ENCODE assay signal across 18 mouse cellular contexts in the genomic region with DNA sequence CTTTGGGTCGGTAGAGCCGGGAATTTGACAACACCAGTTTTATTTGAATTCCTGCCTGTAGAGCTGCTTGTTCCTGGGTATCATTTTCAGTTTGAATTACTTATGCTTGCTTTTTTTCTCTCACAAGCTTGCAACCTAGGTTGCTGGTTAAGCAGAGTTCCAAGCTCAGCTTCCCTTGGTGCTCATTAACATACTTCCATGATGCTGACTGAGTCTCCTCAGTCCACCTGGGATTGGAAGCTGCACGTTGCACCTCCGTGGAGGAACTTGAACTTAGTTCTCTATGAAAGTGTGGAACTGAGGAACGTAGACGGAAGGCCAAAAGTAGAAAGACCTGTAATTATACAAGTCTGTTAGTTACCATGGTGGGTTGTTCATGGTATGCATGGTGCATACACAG. TPM values are rescaled to one million over a fixed set of nuclear protein-coding genes. Genes with fewer than 3 reads are reported as not detected.
DNase-seq lines count a peak whose midpoint lies in the region; ATAC-seq and TF ChIP-seq lines count a peak whose summit lies in the region.
"Had no signal": no experiment of that assay in that cellular context is flagged by ENCODE, and none has a peak within 500 bp of the region (broad histone marks: within the 10 kb centered on the region; RNA-seq: fewer than 3 reads in every experiment).

No protein-coding gene starts in this region.

- DNase-seq in kidney, postnatal 0 days (ENCODE audit: low spot score), result peak; percentile 5
- no peak for DNase-seq in limb, embryonic 14.5 days (ENCODE audit: low spot score)
- no peak for DNase-seq in gastrocnemius, postnatal 10 days
- DNase-seq: adrenal gland, adult 2 months; adrenal gland, postnatal 25 days; cerebellum, adult 18-20 months; cerebellum, adult 9-11 months; gastrocnemius, adult 2 months; gastrocnemius, postnatal 36 days; heart, adult 11 months; heart, postnatal 36 days had no signal

- no peak for TF ChIP-seq POLR2A in limb, embryonic 14.5 days (IDR thresholded peaks at IDR 0.05; ENCODE audit: borderline replicate concordance, extremely low read depth, insufficient read depth, insufficient read length)

- no peak overlapping the region for H3K27ac ChIP-seq in kidney, postnatal 0 days
- no peak overlapping the region for H3K27ac ChIP-seq in kidney, embryonic 14.5 days (ENCODE audit: low read depth, low read length)
- peak overlapping the region; percentile 50 for H3K27ac ChIP-seq in limb, embryonic 14.5 days (replicated peaks; ENCODE audit: low read depth, low read length)
- peak overlapping the region; percentile 46; the same call in 1 of the 2 replicates for H3K27ac ChIP-seq in liver, embryonic 12.5 days
- H3K27ac ChIP-seq in liver, embryonic 16.5 days (ENCODE audit: low read length), result no peak overlapping the region
- no peak overlapping the region for H3K27ac ChIP-seq in hindbrain, embryonic 13.5 days
- H3K27ac ChIP-seq: embryonic facial prominence, embryonic 10.5 days; gastrocnemius, adult 2 months; heart, embryonic 13.5 days had no signal

- H3K9ac ChIP-seq in kidney, postnatal 0 days (ENCODE audit: low read depth, low read length), result no peak overlapping the region
- H3K9ac ChIP-seq in kidney, embryonic 14.5 days (ENCODE audit: low read depth, low read length), result no peak overlapping the region
- H3K9ac ChIP-seq in limb, embryonic 14.5 days (ENCODE audit: low read depth, low read length, severe bottlenecking), result no peak overlapping the region
- H3K9ac ChIP-seq in liver, embryonic 12.5 days, result no peak overlapping the region
- H3K9ac ChIP-seq in liver, embryonic 16.5 days (ENCODE audit: low read depth, low read length), result no peak overlapping the region
- no peak overlapping the region for H3K9ac ChIP-seq in hindbrain, embryonic 13.5 days
- H3K9ac ChIP-seq: heart, embryonic 13.5 days had no signal

- no peaks in the 10 kb centered on the region for H3K36me3 ChIP-seq in kidney, postnatal 0 days (ENCODE audit: insufficient read depth, low read length)
- H3K36me3 ChIP-seq in kidney, embryonic 14.5 days (ENCODE audit: control insufficient read depth, insufficient read depth, low read length), result no peaks in the 10 kb centered on the region
- H3K36me3 ChIP-seq in limb, embryonic 14.5 days (ENCODE audit: control insufficient read depth, insufficient read depth, low read length), result no peaks in the 10 kb centered on the region
- H3K36me3 ChIP-seq in liver, embryonic 12.5 days, result no peaks in the 10 kb centered on the region
- no peaks in the 10 kb centered on the region for H3K36me3 ChIP-seq in liver, embryonic 16.5 days (ENCODE audit: control insufficient read depth, insufficient read depth)
- H3K36me3 ChIP-seq in hindbrain, embryonic 13.5 days, result no peaks in the 10 kb centered on the region
- H3K36me3 ChIP-seq: heart, embryonic 13.5 days had no signal

- no peak overlapping the region for H3K4me3 ChIP-seq in kidney, postnatal 0 days (replicated peaks; ENCODE audit: low read depth, low read length)
- H3K4me3 ChIP-seq in kidney, embryonic 14.5 days (ENCODE audit: low read length), result no peak overlapping the region
- H3K4me3 ChIP-seq in limb, embryonic 14.5 days (replicated peaks; ENCODE audit: low read length), result no peak overlapping the region
- H3K4me3 ChIP-seq in liver, embryonic 12.5 days, result no peak overlapping the region
- no peak overlapping the region for H3K4me3 ChIP-seq in liver, embryonic 16.5 days (ENCODE audit: low read depth, low read length)
- no peak overlapping the region for H3K4me3 ChIP-seq in hindbrain, embryonic 13.5 days
- H3K4me3 ChIP-seq: embryonic facial prominence, embryonic 10.5 days; gastrocnemius, adult 2 months; heart, embryonic 13.5 days had no signal

- H3K4me2 ChIP-seq in kidney, postnatal 0 days (ENCODE audit: low read length), result no peak overlapping the region
- no peak overlapping the region for H3K4me2 ChIP-seq in kidney, embryonic 14.5 days (replicated peaks; ENCODE audit: low read depth, low read length)
- H3K4me2 ChIP-seq in limb, embryonic 14.5 days (replicated peaks; ENCODE audit: low read depth, low read length, severe bottlenecking), result no peak overlapping the region
- H3K4me2 ChIP-seq in liver, embryonic 12.5 days, result peak overlapping the region; percentile 47
- H3K4me2 ChIP-seq in liver, embryonic 16.5 days (ENCODE audit: low read depth, low read length), result peak overlapping the region; percentile 30
- H3K4me2 ChIP-seq in hindbrain, embryonic 13.5 days, result no peak overlapping the region
- H3K4me2 ChIP-seq: heart, embryonic 13.5 days had no signal

- no peak for TF ChIP-seq CTCF in kidney, postnatal 0 days (IDR thresholded peaks at IDR 0.05; ENCODE audit: low read depth)

- H3K4me1 ChIP-seq in kidney, postnatal 0 days (replicated peaks; ENCODE audit: insufficient read depth, low read length), result no peaks in the 10 kb centered on the region
- H3K4me1 ChIP-seq in kidney, embryonic 14.5 days (ENCODE audit: control insufficient read depth, insufficient read depth, low read length), result no peaks in the 10 kb centered on the region
- peaks cover 7% of the 10 kb centered on the region; the same call in 1 of the 2 replicates for H3K4me1 ChIP-seq in limb, embryonic 14.5 days (ENCODE audit: control insufficient read depth, insufficient read depth, low read length)
- H3K4me1 ChIP-seq in liver, embryonic 12.5 days, result peaks cover 43% of the 10 kb centered on the region
- H3K4me1 ChIP-seq in liver, embryonic 16.5 days (ENCODE audit: control insufficient read depth, low read depth, low read length), result peaks cover 16% of the 10 kb centered on the region
- H3K4me1 ChIP-seq in hindbrain, embryonic 13.5 days (replicated peaks), result 0 out of 2 replicates have a peak, but pooled peaks cover 3% of the 10 kb centered on the region
- H3K4me1 ChIP-seq: embryonic facial prominence, embryonic 10.5 days had no signal

- WGBS in kidney, postnatal 0 days, result 73% methylated on average over 6 of the region's 6 CpGs
- 84% methylated on average over 6 of the region's 6 CpGs for WGBS in kidney, embryonic 14.5 days
- WGBS in limb, embryonic 14.5 days, result 59% methylated on average over 6 of the region's 6 CpGs
- 83% methylated on average over 6 of the region's 6 CpGs for WGBS in liver, embryonic 12.5 days (ENCODE audit: insufficient replicate concordance)
- 85% methylated on average over 6 of the region's 6 CpGs for WGBS in liver, embryonic 16.5 days (ENCODE audit: insufficient replicate concordance)
- WGBS in hindbrain, embryonic 13.5 days, result 90% methylated on average over 6 of the region's 6 CpGs

- ATAC-seq in kidney, postnatal 0 days (replicated peaks; ENCODE audit: low FRiP score, low read depth), result no peak
- no peak for ATAC-seq in kidney, embryonic 14.5 days (ENCODE audit: low FRiP score, low TSS enrichment)
- ATAC-seq in limb, embryonic 14.5 days (ENCODE audit: low FRiP score, low read depth), result no peak
- 0 out of 2 replicates have a peak, but pooled peaks have one; percentile 13 for ATAC-seq in liver, embryonic 12.5 days
- ATAC-seq in liver, embryonic 16.5 days (ENCODE audit: low read depth), result no peak
- no peak for ATAC-seq in hindbrain, embryonic 13.5 days (ENCODE audit: low FRiP score)
- ATAC-seq: forebrain, embryonic 14.5 days had no signal

- H3K27me3 ChIP-seq in kidney, postnatal 0 days (ENCODE audit: insufficient read depth, low read length), result no peaks in the 10 kb centered on the region
- no peaks in the 10 kb centered on the region for H3K27me3 ChIP-seq in kidney, embryonic 14.5 days (ENCODE audit: control insufficient read depth, insufficient read depth, low read length)
- H3K27me3 ChIP-seq in limb, embryonic 14.5 days (ENCODE audit: control insufficient read depth, insufficient read depth, low read length), result no peaks in the 10 kb centered on the region
- no peaks in the 10 kb centered on the region for H3K27me3 ChIP-seq in liver, embryonic 12.5 days (replicated peaks)
- no peaks in the 10 kb centered on the region for H3K27me3 ChIP-seq in liver, embryonic 16.5 days (ENCODE audit: control insufficient read depth, insufficient read depth, low read depth, low read length)
- no peaks in the 10 kb centered on the region for H3K27me3 ChIP-seq in hindbrain, embryonic 13.5 days
- H3K27me3 ChIP-seq: heart, embryonic 13.5 days had no signal

- H3K9me3 ChIP-seq in kidney, postnatal 0 days (replicated peaks; ENCODE audit: low read length), result no peaks in the 10 kb centered on the region
- no peaks in the 10 kb centered on the region for H3K9me3 ChIP-seq in kidney, embryonic 14.5 days (ENCODE audit: control insufficient read depth, low read length)
- no peaks in the 10 kb centered on the region for H3K9me3 ChIP-seq in limb, embryonic 14.5 days (ENCODE audit: control insufficient read depth, low read length)
- H3K9me3 ChIP-seq in liver, embryonic 12.5 days (replicated peaks), result no peaks in the 10 kb centered on the region
- H3K9me3 ChIP-seq in liver, embryonic 16.5 days (replicated peaks; ENCODE audit: control insufficient read depth, low read length), result no peaks in the 10 kb centered on the region
- H3K9me3 ChIP-seq in hindbrain, embryonic 13.5 days, result no peaks in the 10 kb centered on the region
- H3K9me3 ChIP-seq: embryonic facial prominence, embryonic 10.5 days; heart, embryonic 13.5 days had no signal

RNA-seq across cellular contexts. Expression of a gene that starts 16.1 kb away (rescaled TPM):
- polyA plus RNA-seq in kidney, postnatal 0 days (2015; fragmentation: Nextera tagmentation; extraction: Ambion mirVana), result 18.5 and 18.7 TPM in 2 replicates
- polyA plus RNA-seq in kidney, embryonic 14.5 days (2014; fragmentation: Nextera tagmentation; extraction: Ambion mirVana), result 13.7 and 17.2 TPM in 2 replicates
- 20.8 and 23.3 TPM in 2 replicates for polyA plus RNA-seq in limb, embryonic 14.5 days (2012; rRNA removed)
- 20.8 and 21.6 TPM in 2 replicates for polyA plus RNA-seq in limb, embryonic 14.5 days (2014; fragmentation: Nextera tagmentation; extraction: Ambion mirVana)
- polyA plus RNA-seq in liver, embryonic 12.5 days (2016; fragmentation: Nextera tagmentation; extraction: Ambion mirVana), result 8.6 and 10.2 TPM in 2 replicates
- polyA plus RNA-seq in liver, embryonic 16.5 days (2015; fragmentation: Nextera tagmentation; extraction: Ambion mirVana), result 3.9 and 4.4 TPM in 2 replicates
- 18.0 and 18.2 TPM in 2 replicates for polyA plus RNA-seq in hindbrain, embryonic 13.5 days (2015; fragmentation: Nextera tagmentation; extraction: Ambion mirVana)
- 10 to 100 TPM in 1 of 2 experiments, 1 to 10 TPM in 1; 8.8 to 11.8 TPM for total RNA-seq in gastrocnemius, postnatal 10 days (2021)

RNA-seq across cellular contexts. Expression of a gene that starts 48.7 kb away (rescaled TPM):
- polyA plus RNA-seq in kidney, postnatal 0 days (2015; fragmentation: Nextera tagmentation; extraction: Ambion mirVana), result 26.4 and 27.5 TPM in 2 replicates
- 53.4 and 70.4 TPM in 2 replicates for polyA plus RNA-seq in kidney, embryonic 14.5 days (2014; fragmentation: Nextera tagmentation; extraction: Ambion mirVana)
- 104 and 134 TPM in 2 replicates for polyA plus RNA-seq in limb, embryonic 14.5 days (2012; rRNA removed)
- 58.1 and 68.4 TPM in 2 replicates for polyA plus RNA-seq in limb, embryonic 14.5 days (2014; fragmentation: Nextera tagmentation; extraction: Ambion mirVana)
- polyA plus RNA-seq in liver, embryonic 12.5 days (2016; fragmentation: Nextera tagmentation; extraction: Ambion mirVana), result 10.4 and 11.1 TPM in 2 replicates
- polyA plus RNA-seq in liver, embryonic 16.5 days (2015; fragmentation: Nextera tagmentation; extraction: Ambion mirVana), result 2.7 and 2.9 TPM in 2 replicates
- 15.1 and 16.2 TPM in 2 replicates for polyA plus RNA-seq in hindbrain, embryonic 13.5 days (2015; fragmentation: Nextera tagmentation; extraction: Ambion mirVana)
- 10 to 100 TPM; 21.2 to 26.3 TPM for total RNA-seq in gastrocnemius, postnatal 10 days (2021)

Comparison
In these comparisons a context has a peak if more than half of its experiments do, and no peak if none do; other contexts are left out.
1. H3K27ac ChIP-seq: peak in limb, embryonic 14.5 days (single experiment) and liver, embryonic 12.5 days (single experiment); none in kidney, postnatal 0 days (single experiment), kidney, embryonic 14.5 days (single experiment), liver, embryonic 16.5 days (single experiment) and hindbrain, embryonic 13.5 days (single experiment).
2. H3K4me2 ChIP-seq: peak in liver, embryonic 12.5 days (single experiment) and liver, embryonic 16.5 days (single experiment); none in kidney, postnatal 0 days (single experiment), kidney, embryonic 14.5 days (single experiment), limb, embryonic 14.5 days (single experiment) and hindbrain, embryonic 13.5 days (single experiment).